Mouse (Mus musculus): ENCODE measurements at regions not wholly inside any gene's neighbourhood (a gene's known extent, or its start where the extent isn't known, plus 50 kb on each side); places are given as distances from the start of the nearest gene placed in this dataset.

DNA sequence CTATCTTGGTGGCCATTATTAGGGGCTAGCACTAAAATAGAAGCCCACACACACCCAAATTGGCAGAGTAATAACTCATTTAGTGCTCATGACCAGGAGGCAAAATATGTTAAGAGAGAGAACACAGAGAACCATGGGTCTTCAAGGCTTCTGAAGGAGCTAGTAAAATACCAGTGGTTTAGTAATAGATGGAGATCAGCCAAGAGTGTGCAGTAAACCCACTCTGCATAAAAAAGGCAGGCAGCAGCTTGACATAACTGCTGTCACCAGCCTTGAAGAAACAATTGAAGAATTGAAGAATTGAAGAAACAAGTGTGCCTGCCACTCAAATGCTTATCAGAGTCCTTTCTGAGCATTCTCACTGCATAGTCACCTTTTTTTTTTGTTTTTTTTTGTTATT is 227.9 kb downstream of the Csl start:
- no peak for DNase-seq (ENCODE audit: low spot score)

GRCm38 (mm10) chr10:99531992-99532391 is 227.5 kb downstream of the Csl start:
- no peak for DNase-seq (ENCODE audit: low spot score)

DNA sequence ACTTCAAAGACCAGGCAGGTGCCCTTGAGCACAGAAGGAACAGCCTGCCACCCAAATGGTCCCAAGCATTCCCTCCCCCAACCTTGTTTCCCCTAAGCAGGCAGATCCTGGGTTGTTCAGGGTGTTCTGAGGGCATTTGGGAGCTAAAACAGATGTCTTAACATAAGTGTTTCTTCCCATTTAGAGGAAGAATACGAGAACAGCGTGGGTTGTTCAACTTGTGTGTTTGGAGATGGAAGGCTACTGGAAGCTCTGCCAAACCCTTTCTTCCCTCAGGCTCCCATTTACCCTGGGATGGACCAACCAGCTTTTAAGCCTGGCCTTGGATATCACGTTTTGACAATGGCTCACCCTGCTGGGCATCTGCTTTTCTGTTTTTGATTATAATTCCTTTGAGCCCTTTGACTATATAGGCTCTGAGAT is 226.8 kb downstream of the Csl start:
- DNase-seq (ENCODE audit: low spot score), result no peak

DNA sequence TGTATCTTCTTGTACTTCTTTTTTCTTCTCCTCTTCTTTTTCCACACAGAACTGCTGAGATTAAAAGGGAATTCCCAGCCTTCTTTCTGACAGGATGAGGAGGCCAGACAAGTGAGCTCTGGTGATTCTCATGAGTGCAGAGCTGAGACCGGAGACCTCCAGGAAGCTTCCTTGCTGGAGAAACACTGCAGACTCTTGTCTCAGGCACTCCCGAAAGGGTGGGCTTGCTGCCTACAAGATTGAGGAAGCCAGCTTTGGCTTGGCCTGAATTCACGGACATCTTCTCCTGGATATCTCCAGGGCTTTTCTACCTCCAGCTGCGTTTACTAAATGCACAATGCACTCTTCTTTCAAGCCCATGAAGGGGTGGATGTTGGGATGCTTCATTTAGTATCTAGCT is 226.0 kb downstream of the Csl start:
- no peak for DNase-seq (ENCODE audit: low spot score)

- DNase-seq (ENCODE audit: low spot score), result no peak
These were observed 225.2 kb downstream of the Csl start for GRCm38 (mm10) chr10:99534237-99534636.

DNA sequence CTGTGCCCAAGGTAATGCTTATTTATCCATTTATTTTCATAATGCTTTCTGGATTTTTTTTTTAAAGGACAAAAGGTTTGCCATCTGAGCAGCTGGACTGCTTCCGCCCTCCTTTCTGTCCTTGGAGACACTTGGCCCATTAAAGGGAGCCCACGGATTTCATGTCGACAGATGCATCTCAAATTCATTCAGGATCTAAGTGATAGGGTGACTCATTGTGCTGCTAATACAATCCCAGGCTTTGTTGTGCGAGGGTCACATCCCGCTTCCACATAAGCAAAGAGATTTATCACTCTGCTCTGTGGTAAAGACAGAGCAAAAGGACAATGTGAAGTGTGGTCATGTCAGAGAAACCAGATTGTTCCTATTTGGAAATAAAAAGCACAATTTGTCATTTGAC is 220.8 kb downstream of the Csl start:
- no peak for DNase-seq (ENCODE audit: low spot score)

DNA sequence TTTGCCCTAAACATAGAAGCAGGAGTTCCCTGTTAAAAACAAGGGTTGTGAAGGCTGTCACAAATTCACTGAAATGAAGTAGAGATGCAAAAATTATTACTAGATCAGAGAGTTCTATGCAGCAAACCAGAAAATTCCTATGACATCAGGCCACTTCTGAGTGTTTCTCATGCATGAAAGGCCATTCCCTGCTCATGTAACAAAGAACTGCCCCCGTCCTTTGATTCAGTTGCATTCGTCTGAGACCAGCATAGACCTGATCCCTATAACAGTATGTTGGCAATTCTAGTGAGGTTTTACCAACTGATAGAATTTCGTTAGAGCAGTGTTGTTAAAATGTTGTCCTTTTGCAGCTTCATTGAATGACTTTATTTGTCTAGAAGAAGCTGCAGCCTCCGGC is 207.1 kb downstream of the Csl start:
- no peak for DNase-seq (ENCODE audit: low spot score)

DNA sequence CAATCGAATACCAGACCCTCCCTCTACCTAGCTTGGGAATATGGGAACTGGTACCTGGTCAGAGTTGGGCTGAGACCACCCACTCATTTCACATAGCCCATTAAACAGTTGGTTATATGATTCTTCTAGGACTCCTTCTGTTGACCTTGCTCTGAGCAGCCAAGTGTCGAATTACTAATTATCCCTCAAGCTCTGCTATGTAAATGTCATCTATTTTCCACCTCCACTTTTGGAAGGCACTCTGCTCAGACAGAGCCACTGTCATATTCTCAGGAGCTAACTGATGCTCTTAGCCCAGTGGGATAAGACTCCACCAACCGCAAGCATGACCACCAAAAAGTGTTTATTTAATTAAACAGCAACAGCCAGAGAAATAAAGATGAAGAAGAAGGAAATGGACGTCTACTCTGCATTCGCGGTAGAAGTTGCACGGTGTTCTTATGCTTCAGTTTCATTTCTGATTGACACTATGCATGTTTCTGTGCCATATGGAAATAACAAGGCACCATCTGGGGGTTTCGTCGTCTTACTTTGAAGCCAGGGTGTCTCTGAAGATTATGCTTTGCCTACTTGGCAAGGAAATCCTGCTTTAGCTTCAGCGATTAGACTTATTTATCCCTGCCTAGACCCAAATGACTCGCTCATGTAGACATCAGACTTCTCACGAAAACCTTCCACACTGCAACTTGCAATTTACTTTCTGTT is 206.5 kb downstream of the Csl start:
- no peak for DNase-seq (ENCODE audit: low spot score)

GRCm38 (mm10) chr10:99555021-99555420 is 204.4 kb downstream of the Csl start:
- no peak for DNase-seq (ENCODE audit: low spot score)

GRCm38 (mm10) chr10:99555658-99556352 is 203.7 kb downstream of the Csl start:
- DNase-seq (ENCODE audit: low spot score), result no peak

DNA sequence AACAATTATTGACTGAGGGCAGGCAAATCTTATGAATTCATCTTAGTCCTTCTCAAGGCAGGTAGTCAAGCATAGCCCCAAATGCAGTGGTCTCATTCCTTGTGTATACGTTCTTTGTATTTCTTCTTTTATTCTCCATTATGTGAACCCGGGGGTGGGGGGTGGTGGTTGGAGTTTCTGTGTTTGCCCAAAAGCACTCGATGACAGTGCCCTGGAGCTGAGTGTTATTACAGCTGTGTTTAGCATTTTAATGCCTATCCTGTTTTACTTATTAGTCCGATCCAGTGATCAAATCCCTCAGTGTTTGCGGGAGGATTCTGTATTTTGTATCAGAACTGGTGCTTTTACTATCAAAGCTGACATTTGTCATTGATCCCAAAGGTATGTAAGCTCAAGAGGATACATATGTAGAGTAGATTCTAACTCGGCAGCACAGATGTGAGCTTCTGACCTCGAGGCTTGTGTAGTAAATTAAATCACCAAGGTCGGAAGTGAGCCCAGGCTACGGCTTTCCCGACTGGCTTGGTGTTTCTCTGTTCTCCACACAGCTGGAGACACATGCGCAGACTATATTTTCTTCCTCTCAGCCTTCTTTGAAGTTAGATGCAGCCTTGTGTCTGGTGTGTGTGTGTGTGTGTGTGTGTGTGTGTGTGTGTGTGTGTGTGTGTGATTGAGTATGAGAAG is 203.0 kb downstream of the Csl start:
- no peak for DNase-seq (ENCODE audit: low spot score)

DNA sequence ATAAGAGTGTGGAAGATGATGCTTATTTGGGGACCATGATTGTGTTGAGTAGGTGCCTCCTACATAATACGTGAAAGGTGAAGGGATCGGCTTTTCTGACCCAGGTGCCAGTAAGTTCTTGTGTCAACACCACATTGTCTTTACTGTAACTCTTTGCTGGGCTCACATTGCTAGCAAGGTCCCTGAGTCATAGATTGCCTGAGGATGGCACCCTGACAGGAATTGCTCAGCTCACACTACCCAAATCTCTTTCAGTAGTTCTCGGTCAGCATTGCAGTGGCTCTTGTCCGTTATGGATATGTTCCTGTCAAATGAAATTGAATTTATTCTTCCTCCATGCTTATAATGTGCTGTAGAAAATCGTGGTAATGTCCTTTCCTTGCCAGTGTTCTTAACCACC is 200.8 kb downstream of the Csl start:
- DNase-seq (ENCODE audit: low spot score), result no peak

DNA sequence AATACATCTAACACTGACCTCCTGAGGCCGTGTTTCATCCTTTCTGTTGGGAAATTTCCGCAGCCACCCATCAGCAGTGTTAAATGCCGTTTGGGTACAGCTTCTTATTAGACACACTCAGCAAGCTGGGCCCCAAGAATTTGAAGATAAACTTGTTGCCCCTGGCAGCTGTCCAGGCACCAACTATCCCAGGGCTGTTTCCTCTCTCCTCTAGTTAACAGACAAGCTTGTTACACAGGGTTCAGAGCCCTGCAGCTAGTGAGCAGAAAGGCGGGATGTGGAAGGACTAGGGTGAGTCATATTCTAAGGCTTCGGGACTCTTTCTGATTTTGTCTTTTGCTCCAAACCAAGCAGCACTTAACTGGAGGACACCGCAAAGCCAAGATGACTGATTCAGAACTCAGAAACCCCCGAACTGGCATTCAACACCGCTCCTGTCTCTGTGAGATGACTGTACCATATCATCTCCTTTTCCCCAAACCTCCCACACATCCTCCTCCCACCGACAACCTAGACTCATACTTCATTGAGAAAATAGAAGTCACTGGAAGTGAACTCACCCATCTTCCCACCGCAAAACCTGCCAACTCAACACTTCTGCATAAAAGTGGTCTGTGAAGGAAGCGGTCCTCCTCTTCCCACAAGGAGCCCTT is 198.2 kb downstream of the Csl start:
- DNase-seq (ENCODE audit: low spot score), result peak; percentile 14

- DNase-seq (ENCODE audit: low spot score), result no peak
These were observed 194.9 kb downstream of the Csl start for GRCm38 (mm10) chr10:99564605-99565004.

- no peak for DNase-seq (ENCODE audit: low spot score)
These were observed 191.0 kb downstream of the Csl start for GRCm38 (mm10) chr10:99568424-99568823.

- no peak for DNase-seq (ENCODE audit: low spot score)
These were observed 189.3 kb downstream of the Csl start for GRCm38 (mm10) chr10:99570190-99570589.

- DNase-seq (ENCODE audit: low spot score), result no peak
These were observed 185.5 kb downstream of the Csl start for GRCm38 (mm10) chr10:99573997-99574396.

DNA sequence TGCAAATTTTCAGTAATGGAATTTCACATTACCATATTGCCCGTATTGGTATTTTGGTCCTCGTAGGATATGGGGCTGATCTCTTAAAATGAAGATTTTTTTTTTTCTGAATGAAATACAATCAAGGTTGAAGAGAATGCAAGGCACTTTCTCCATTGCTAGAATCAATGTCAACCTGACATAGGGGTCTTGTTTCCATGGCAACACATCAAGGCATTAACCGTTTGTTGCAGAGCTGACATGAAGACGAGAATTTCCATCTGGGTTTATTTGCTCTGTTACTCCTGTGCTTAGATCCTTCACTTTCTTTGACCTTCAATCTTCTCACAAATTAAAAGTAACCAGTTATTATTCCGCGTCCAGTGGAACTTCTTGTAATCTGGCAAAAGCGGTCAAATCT is 184.2 kb downstream of the Csl start:
- DNase-seq (ENCODE audit: low spot score), result no peak

DNA sequence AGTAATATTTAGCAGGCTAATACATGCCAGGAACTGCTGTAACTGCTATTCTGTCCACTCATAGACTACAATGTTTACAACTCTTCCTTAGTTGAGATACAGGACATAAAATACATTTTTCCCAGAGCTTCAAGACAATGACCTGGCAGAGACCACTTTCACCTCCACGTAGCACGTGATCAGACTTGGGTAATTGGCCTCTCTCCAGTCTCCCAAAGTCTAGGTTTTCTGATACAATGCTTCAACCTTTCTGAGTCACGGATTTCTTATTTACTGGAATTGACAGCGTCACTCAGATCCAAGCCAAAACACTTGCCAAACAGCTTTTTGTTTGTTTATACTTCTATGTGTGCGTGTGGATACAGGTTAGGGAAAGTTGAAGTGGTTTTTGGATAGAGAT is 183.2 kb downstream of the Csl start:
- no peak for DNase-seq (ENCODE audit: low spot score)

DNA sequence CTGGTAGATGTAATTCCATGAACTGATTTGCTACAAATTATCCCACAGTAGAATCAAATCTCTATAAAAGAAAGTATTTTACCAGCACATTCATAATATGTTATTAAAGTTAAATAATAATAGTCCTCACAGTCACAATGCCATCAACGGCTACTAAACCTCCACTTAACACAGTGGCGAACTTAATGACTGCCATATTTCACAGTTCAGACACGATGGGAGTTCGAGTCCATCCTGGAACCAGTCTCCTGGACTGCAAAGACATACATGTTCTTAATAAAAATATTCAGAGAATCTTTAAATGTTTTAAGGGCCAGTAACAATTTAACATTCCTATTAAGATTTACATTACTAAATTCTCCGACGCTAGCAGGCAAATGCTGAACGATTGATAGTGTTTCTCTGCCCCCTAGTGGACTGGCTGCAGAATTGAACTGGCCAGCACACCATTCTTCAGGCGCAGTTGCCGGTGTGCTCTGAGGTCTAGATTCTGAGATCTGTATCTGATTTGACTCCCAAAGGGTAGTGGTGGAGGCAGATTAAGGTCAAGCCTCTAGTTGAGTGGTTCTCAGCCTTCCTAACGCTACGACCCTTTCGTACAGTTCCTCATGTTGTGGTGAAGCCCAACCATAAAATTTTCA is 182.3 kb downstream of the Csl start:
- peak; percentile 25 for DNase-seq (ENCODE audit: low spot score)

- DNase-seq (ENCODE audit: low spot score), result no peak
These were observed 181.1 kb downstream of the Csl start for GRCm38 (mm10) chr10:99578366-99578765.

- DNase-seq (ENCODE audit: low spot score), result no peak
These were observed 179.3 kb downstream of the Csl start for GRCm38 (mm10) chr10:99580191-99580590.
